14 mouse cellular contexts compared by ENCODE assay signal in the genomic region with DNA sequence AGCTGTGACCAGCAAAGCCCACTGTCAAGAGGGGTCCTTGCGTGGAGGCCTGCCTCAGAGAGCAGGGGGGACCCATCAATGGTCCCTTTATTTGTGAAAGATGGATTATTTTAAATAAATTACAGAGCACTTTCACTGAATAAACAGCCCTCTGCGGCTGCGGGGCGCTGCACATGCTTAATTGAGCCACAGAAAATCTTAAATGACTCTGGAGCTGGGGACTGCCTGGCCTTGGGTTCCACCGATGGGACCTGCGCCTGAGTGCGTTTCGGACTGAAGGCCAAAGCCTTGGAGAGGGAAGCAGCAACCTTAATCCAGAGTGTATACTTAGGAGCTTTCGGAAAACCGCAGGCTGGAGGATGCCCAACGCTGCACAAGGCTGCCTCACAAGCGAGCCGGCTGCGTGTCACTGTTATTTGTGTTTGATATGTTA.
DNase-seq lines count a peak whose midpoint lies in the region; ATAC-seq and TF ChIP-seq lines count a peak whose summit lies in the region.
"Had no signal": no experiment of that assay in that cellular context is flagged by ENCODE, and none has a peak within 500 bp of the region (broad histone marks: within the 10 kb centered on the region; RNA-seq: fewer than 3 reads in every experiment).

No protein-coding gene starts in this region.

- no peaks in the 10 kb centered on the region for H3K9me3 ChIP-seq in forebrain, embryonic 11.5 days (ENCODE audit: control insufficient read depth, low read length)
- no peaks in the 10 kb centered on the region for H3K9me3 ChIP-seq in neural tube, embryonic 13.5 days

- H3K27ac ChIP-seq in layer of hippocampus, adult 2 months = peak overlapping the region; percentile 44
- H3K27ac ChIP-seq in forebrain, embryonic 11.5 days (ENCODE audit: low read depth, low read length) = no peak overlapping the region
- H3K27ac ChIP-seq in neural tube, embryonic 13.5 days (replicated peaks) = no peak overlapping the region

- 76% methylated on average over 14 of the region's 14 CpGs for WGBS in forebrain, embryonic 11.5 days
- WGBS in neural tube, embryonic 13.5 days = 66% methylated on average over 14 of the region's 14 CpGs

- H3K36me3 ChIP-seq in forebrain, embryonic 11.5 days (ENCODE audit: control insufficient read depth, insufficient read depth, low read length) = no peaks in the 10 kb centered on the region
- no peaks in the 10 kb centered on the region for H3K36me3 ChIP-seq in neural tube, embryonic 13.5 days

- H3K9ac ChIP-seq in forebrain, embryonic 11.5 days (ENCODE audit: low read length) = no peak overlapping the region
- H3K9ac ChIP-seq in neural tube, embryonic 13.5 days = no peak overlapping the region
- H3K9ac ChIP-seq: liver, postnatal 0 days had no signal

- peak; percentile 78 for ATAC-seq in forebrain, embryonic 11.5 days (replicated peaks; ENCODE audit: low FRiP score)
- ATAC-seq in neural tube, embryonic 13.5 days (ENCODE audit: low read depth) = no peak
- no peak for ATAC-seq in megakaryocyte progenitor cell, adult 5-6 weeks (replicated peaks; ENCODE audit: poor library complexity)
- ATAC-seq: liver, postnatal 0 days had no signal

- peak in 1 of 2 experiments; percentile 14 for DNase-seq in layer of hippocampus, adult 2 months (ENCODE audit: low spot score in 2 of 2)
- no peak for DNase-seq in layer of hippocampus, adult 11-12 months (ENCODE audit: low spot score)
- no peak for DNase-seq in forebrain, embryonic 11.5 days (ENCODE audit: low spot score)
- DNase-seq in frontal cortex, postnatal 36 days (ENCODE audit: low spot score in 2 of 2) = peak; percentile 8
- no peak for DNase-seq in spleen, postnatal 4 days (ENCODE audit: low spot score in 2 of 2)
- DNase-seq in urinary bladder, postnatal 4 days (ENCODE audit: low spot score in 2 of 2) = no peak
- DNase-seq: gastrocnemius, postnatal 25 days; heart, postnatal 10 days; kidney, postnatal 14 days; liver, postnatal 0 days; thymus, postnatal 36 days had no signal

- peak overlapping the region; percentile 47 for H3K4me3 ChIP-seq in layer of hippocampus, adult 2 months
- H3K4me3 ChIP-seq in forebrain, embryonic 11.5 days (ENCODE audit: low read depth, low read length) = no peak overlapping the region
- H3K4me3 ChIP-seq in neural tube, embryonic 13.5 days = no peak overlapping the region

- peak; percentile 46 for TF ChIP-seq CTCF in layer of hippocampus, adult 2 months (conservative IDR thresholded peaks at IDR 0.05)

- H3K4me1 ChIP-seq in forebrain, embryonic 11.5 days (replicated peaks; ENCODE audit: control insufficient read depth, insufficient read depth, low read length) = peaks cover 4% of the 10 kb centered on the region; the same call in 1 of the 2 replicates
- H3K4me1 ChIP-seq in neural tube, embryonic 13.5 days (replicated peaks) = peaks cover 11% of the 10 kb centered on the region

- no peaks in the 10 kb centered on the region for H3K27me3 ChIP-seq in forebrain, embryonic 11.5 days (ENCODE audit: control insufficient read depth, insufficient read depth, low read length)
- no peaks in the 10 kb centered on the region for H3K27me3 ChIP-seq in neural tube, embryonic 13.5 days

- no peak overlapping the region for H3K4me2 ChIP-seq in forebrain, embryonic 11.5 days (ENCODE audit: low read depth, low read length, severe bottlenecking)
- H3K4me2 ChIP-seq in neural tube, embryonic 13.5 days = peak overlapping the region; percentile 16; the same call in 1 of the 2 replicates
- H3K4me2 ChIP-seq: midbrain, embryonic 11.5 days had no signal

Comparison
In these comparisons a context has a peak if more than half of its experiments do, and no peak if none do; other contexts are left out.
1. DNase-seq: peak in frontal cortex, postnatal 36 days (2 of 2); none in layer of hippocampus, adult 11-12 months (single experiment), forebrain, embryonic 11.5 days (single experiment), spleen, postnatal 4 days (0 of 2) and urinary bladder, postnatal 4 days (0 of 2).